Mouse (Mus musculus) hindbrain, embryonic 15.5 days (tissue): ENCODE measurements around the gene Lrrc4. TPM values are rescaled to one million over a fixed set of nuclear protein-coding genes. Genes with fewer than 3 reads are reported as not detected.

Experiments
- ATAC-seq: fragments of 200-750 bp; cut with Nextera tagmentation; 2 replicates; pipeline ENCODE4 v1.8.0; 2017; ENCODE audit warnings: low read depth, moderate number of reproducible peaks, moderate TSS enrichment; ENCODE audit not compliant: low FRiP score
- H3K27ac ChIP-seq: fragments of 300-500 bp; sonication (generic); replicated peaks from 2 replicates; pipeline ENCODE4 v1.5.1; 2015; ENCODE audit warnings: mild to moderate bottlenecking, inconsistent platforms
- H3K27me3 ChIP-seq: fragments of 300-500 bp; sonication (generic); 2 replicates; pipeline ENCODE4 v1.6.1; 2015; ENCODE audit warnings: control low read depth, inconsistent platforms
- H3K36me3 ChIP-seq: fragments of 300-500 bp; sonication (generic); 2 replicates; pipeline ENCODE4 v1.6.1; 2015; ENCODE audit warnings: control low read depth, inconsistent platforms
- H3K4me1 ChIP-seq: fragments of 300-500 bp; sonication (generic); replicated peaks from 2 replicates; pipeline ENCODE4 v1.6.1; 2015; ENCODE audit warnings: control low read depth, inconsistent platforms
- H3K4me2 ChIP-seq: fragments of 300-500 bp; sonication (generic); 2 replicates; pipeline ENCODE4 v1.6.1; 2015; ENCODE audit warnings: moderate library complexity, mild to moderate bottlenecking, inconsistent platforms
- H3K4me3 ChIP-seq: fragments of 300-500 bp; sonication (generic); 2 replicates; pipeline ENCODE4 v1.5.1; 2015; ENCODE audit warnings: mild to moderate bottlenecking, inconsistent platforms
- H3K9ac ChIP-seq: fragments of 300-500 bp; sonication (generic); 2 replicates; pipeline ENCODE4 v1.6.1; 2015; ENCODE audit warnings: inconsistent platforms
- H3K9me3 ChIP-seq: fragments of 300-500 bp; sonication (generic); 2 replicates; pipeline ENCODE4 v1.6.1; 2016; ENCODE audit warnings: control low read depth, inconsistent platforms
- WGBS: fragments of 180-500 bp; shearing (Covaris S2); methylation state at CpG from one replicate; pipeline ENCODE4 v1.1.7; 2015; 5-methylcytosine and 5-hydroxymethylcytosine counted together
- polyA plus RNA-seq: library from polyadenylated mRNA; unstranded; fragments of >200 nt; fragmentation: Nextera tagmentation; extraction: Ambion mirVana; gene quantifications from 2 replicates; pipeline ENCODE4 v1.2.1, GENCODE M21; 2015

Gene Lrrc4
- polyA plus RNA-seq, 1 experiment from 2014 or later, result 7.1 TPM

DNA sequence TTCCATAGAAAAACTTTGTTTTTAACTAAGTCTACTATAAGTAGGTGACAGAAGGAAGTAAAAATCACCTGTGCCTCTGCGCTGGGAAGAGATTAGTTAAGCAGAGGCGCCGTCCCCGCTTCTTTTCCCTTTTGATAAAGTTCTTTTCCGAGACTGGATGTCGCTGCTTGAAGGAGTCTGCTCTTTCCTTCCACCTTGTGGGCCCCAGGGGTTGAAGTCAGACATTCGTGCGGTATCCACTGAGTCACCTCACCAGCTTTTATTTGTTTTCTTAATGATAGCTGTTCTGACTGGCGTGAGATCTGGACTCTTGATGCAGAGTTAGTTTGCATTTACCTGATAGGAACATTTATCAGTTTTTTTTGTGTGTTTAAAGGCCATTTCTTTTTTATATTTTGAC, 96.4 kb downstream of the Lrrc4 start:
- Histone ChIP-seq H3K4me1 (no peaks in the 10 kb centered on the region), H3K9me3 (no peaks in the 10 kb centered on the region), H3K36me3 (no peaks in the 10 kb centered on the region), H3K4me2 (no peak overlapping the region), H3K9ac (no peak overlapping the region), H3K27me3 (no peaks in the 10 kb centered on the region), H3K27ac (no peak overlapping the region), H3K4me3 (no peak overlapping the region)
- WGBS, result 84% methylated on average over 9 of the region's 9 CpGs
- ATAC-seq, result no peak

GRCm38 (mm10) chr6:28733884-28734647, 97.5 kb downstream of the Lrrc4 start:
- Histone ChIP-seq H3K27ac (no peak overlapping the region), H3K4me1 (peaks cover 7% of the 10 kb centered on the region), H3K9me3 (no peaks in the 10 kb centered on the region), H3K9ac (no peak overlapping the region), H3K4me3 (no peak overlapping the region), H3K36me3 (no peaks in the 10 kb centered on the region), H3K27me3 (no peaks in the 10 kb centered on the region), H3K4me2 (no peak overlapping the region)
- ATAC-seq, result no peak
- WGBS, result 93% methylated on average over 5 of the region's 5 CpGs

DNA sequence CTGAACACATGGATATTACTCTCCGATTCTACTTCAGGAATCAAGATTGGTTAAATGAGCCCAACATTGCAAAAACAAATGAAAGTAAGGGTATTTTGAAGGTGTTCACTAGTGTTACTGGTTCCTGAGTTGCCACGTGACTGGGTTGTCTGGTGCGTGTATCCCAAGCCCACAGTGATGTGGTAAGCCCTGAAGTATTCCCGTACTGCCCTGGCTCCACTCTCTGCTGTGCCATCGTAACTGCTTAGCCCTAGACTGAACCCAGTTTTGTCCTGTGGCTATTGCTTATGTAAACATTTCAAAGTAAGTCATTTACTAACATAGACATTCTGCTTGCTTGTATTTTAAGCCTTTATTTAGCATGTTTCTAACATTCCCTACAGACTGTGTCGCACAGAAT, 100.3 kb downstream of the Lrrc4 start:
- Histone ChIP-seq H3K27ac (no peak overlapping the region), H3K4me2 (no peak overlapping the region), H3K27me3 (no peaks in the 10 kb centered on the region), H3K9ac (no peak overlapping the region), H3K4me1 (peaks cover 10% of the 10 kb centered on the region), H3K9me3 (no peaks in the 10 kb centered on the region), H3K4me3 (no peak overlapping the region), H3K36me3 (no peaks in the 10 kb centered on the region)
- WGBS, result 94% methylated on average over 6 of the region's 6 CpGs
- ATAC-seq, result no peak

- Histone ChIP-seq H3K4me1 (peaks cover 10% of the 10 kb centered on the region), H3K4me3 (no peak overlapping the region), H3K27ac (no peak overlapping the region), H3K9me3 (no peaks in the 10 kb centered on the region), H3K9ac (no peak overlapping the region), H3K36me3 (no peaks in the 10 kb centered on the region), H3K4me2 (no peak overlapping the region), H3K27me3 (no peaks in the 10 kb centered on the region)
- 18% methylated on average over 2 of the region's 2 CpGs for WGBS
- no peak; the same call in 1 of the 2 replicates for ATAC-seq
These were observed 101.9 kb downstream of the Lrrc4 start for GRCm38 (mm10) chr6:28729649-28730048.

DNA sequence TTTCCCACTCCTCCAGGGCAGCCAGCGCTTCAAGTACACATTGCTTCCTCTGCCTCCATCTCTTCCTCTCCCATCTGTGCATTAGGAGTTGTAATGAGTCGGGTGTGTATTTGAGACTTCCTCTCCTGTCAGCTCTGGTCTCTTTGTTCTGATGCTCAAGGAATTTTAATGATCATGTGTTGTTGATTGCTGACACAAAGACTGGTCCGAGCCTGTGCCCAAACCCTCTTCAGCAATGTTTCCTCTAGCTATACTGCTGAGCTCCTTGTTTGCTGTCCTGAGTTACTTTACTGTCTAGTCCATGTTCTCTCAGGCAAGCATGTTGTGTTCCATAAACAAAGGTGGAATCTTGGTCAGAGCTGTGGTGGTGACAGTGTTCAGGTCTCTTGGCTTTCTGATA, 102.3 kb downstream of the Lrrc4 start:
- Histone ChIP-seq H3K9ac (no peak overlapping the region), H3K9me3 (no peaks in the 10 kb centered on the region), H3K4me2 (no peak overlapping the region), H3K4me1 (peaks cover 10% of the 10 kb centered on the region), H3K36me3 (no peaks in the 10 kb centered on the region), H3K27ac (no peak overlapping the region), H3K4me3 (no peak overlapping the region), H3K27me3 (no peaks in the 10 kb centered on the region)
- no peak for ATAC-seq
- 21% methylated on average over 3 of the region's 3 CpGs for WGBS

- H3K9ac ChIP-seq, result no peak overlapping the region
- 0 out of 2 replicates have a peak overlapping the region, but pooled peaks have one; percentile 0 for H3K27ac ChIP-seq
- H3K4me3 ChIP-seq, result no peak overlapping the region
- H3K9me3 ChIP-seq, result no peaks in the 10 kb centered on the region
- H3K4me1 ChIP-seq, result peaks cover 10% of the 10 kb centered on the region
- ATAC-seq, result no peak
- no peaks in the 10 kb centered on the region for H3K36me3 ChIP-seq
- 78% methylated on average over 5 of the region's 5 CpGs for WGBS
- H3K27me3 ChIP-seq, result no peaks in the 10 kb centered on the region
- no peak overlapping the region for H3K4me2 ChIP-seq
These were observed 106.8 kb downstream of the Lrrc4 start for GRCm38 (mm10) chr6:28724776-28725175.

- no peak for ATAC-seq
- H3K9me3 ChIP-seq, result no peaks in the 10 kb centered on the region
- H3K4me2 ChIP-seq, result no peak overlapping the region
- no peak overlapping the region for H3K9ac ChIP-seq
- no peaks in the 10 kb centered on the region for H3K36me3 ChIP-seq
- H3K4me1 ChIP-seq, result no peaks in the 10 kb centered on the region; the same call in 1 of the 2 replicates
- no peaks in the 10 kb centered on the region for H3K27me3 ChIP-seq
- H3K27ac ChIP-seq, result no peak overlapping the region
- 51% methylated on average over 2 of the region's 2 CpGs for WGBS
- H3K4me3 ChIP-seq, result no peak overlapping the region
These were observed 108.5 kb downstream of the Lrrc4 start for GRCm38 (mm10) chr6:28723059-28723458.

- H3K27me3 ChIP-seq, result no peaks in the 10 kb centered on the region
- no peaks in the 10 kb centered on the region for H3K36me3 ChIP-seq
- WGBS, result 87% methylated on average over 9 of the region's 9 CpGs
- H3K4me3 ChIP-seq, result no peak overlapping the region
- peaks cover 12% of the 10 kb centered on the region for H3K4me1 ChIP-seq
- H3K9me3 ChIP-seq, result no peaks in the 10 kb centered on the region
- no peak overlapping the region for H3K4me2 ChIP-seq
- H3K27ac ChIP-seq, result no peak overlapping the region
- no peak for ATAC-seq
- H3K9ac ChIP-seq, result no peak overlapping the region
These were observed 111.0 kb downstream of the Lrrc4 start for GRCm38 (mm10) chr6:28720391-28721171.

GRCm38 (mm10) chr6:28717845-28718237, 113.7 kb downstream of the Lrrc4 start:
- no peak for ATAC-seq
- Histone ChIP-seq H3K27ac (no peak overlapping the region), H3K9ac (no peak overlapping the region), H3K9me3 (no peaks in the 10 kb centered on the region), H3K4me1 (peaks cover 12% of the 10 kb centered on the region), H3K27me3 (no peaks in the 10 kb centered on the region), H3K4me3 (no peak overlapping the region), H3K36me3 (no peaks in the 10 kb centered on the region), H3K4me2 (no peak overlapping the region)
- WGBS, result 44% methylated on average over 4 of the region's 4 CpGs

GRCm38 (mm10) chr6:28717203-28717844, 114.2 kb downstream of the Lrrc4 start:
- Histone ChIP-seq H3K27me3 (no peaks in the 10 kb centered on the region), H3K36me3 (no peaks in the 10 kb centered on the region), H3K9me3 (no peaks in the 10 kb centered on the region), H3K4me1 (peaks cover 12% of the 10 kb centered on the region), H3K27ac (no peak overlapping the region), H3K4me2 (no peak overlapping the region), H3K4me3 (no peak overlapping the region), H3K9ac (no peak overlapping the region)
- 54% methylated on average over 7 of the region's 7 CpGs for WGBS
- 0 out of 2 replicates have a peak, but pooled peaks have one; percentile 51 for ATAC-seq

- no peaks in the 10 kb centered on the region for H3K9me3 ChIP-seq
- no peaks in the 10 kb centered on the region for H3K27me3 ChIP-seq
- 40% methylated on average over 2 of the region's 2 CpGs for WGBS
- no peak overlapping the region for H3K4me2 ChIP-seq
- peaks cover 21% of the 10 kb centered on the region for H3K4me1 ChIP-seq
- no peak overlapping the region for H3K4me3 ChIP-seq
- no peak overlapping the region for H3K27ac ChIP-seq
- no peak for ATAC-seq
- no peaks in the 10 kb centered on the region for H3K36me3 ChIP-seq
- no peak overlapping the region for H3K9ac ChIP-seq
These were observed 121.5 kb downstream of the Lrrc4 start for GRCm38 (mm10) chr6:28710035-28710434.
